8 mouse cellular contexts compared by ENCODE assay signal in genomic region chrX:48053743-48054142, GRCm38 (mm10). TPM values are rescaled to one million over a fixed set of nuclear protein-coding genes. Genes with fewer than 3 reads are reported as not detected.
DNase-seq lines count a peak whose midpoint lies in the region; ATAC-seq and TF ChIP-seq lines count a peak whose summit lies in the region.

No protein-coding gene starts in this region.

- no peak overlapping the region for H3K27ac ChIP-seq in kidney, postnatal 0 days
- H3K27ac ChIP-seq in forebrain, postnatal 0 days (ENCODE audit: low read depth, low read length) = no peak overlapping the region
- no peak overlapping the region for H3K27ac ChIP-seq in liver, embryonic 13.5 days
- H3K27ac ChIP-seq in neural tube, embryonic 15.5 days (replicated peaks) = 0 out of 2 replicates have a peak overlapping the region, but pooled peaks have one; percentile 33

- H3K4me3 ChIP-seq in kidney, postnatal 0 days (replicated peaks; ENCODE audit: low read depth, low read length) = peak overlapping the region; percentile 28; the same call in 1 of the 2 replicates
- H3K4me3 ChIP-seq in forebrain, postnatal 0 days (ENCODE audit: low read depth, low read length) = no peak overlapping the region
- H3K4me3 ChIP-seq in liver, embryonic 13.5 days (replicated peaks) = peak overlapping the region; percentile 31; the same call in 1 of the 2 replicates
- no peak overlapping the region for H3K4me3 ChIP-seq in neural tube, embryonic 15.5 days (replicated peaks)

- no peak for ATAC-seq in kidney, postnatal 0 days (replicated peaks; ENCODE audit: low FRiP score, low read depth)
- peak; percentile 23 for ATAC-seq in forebrain, postnatal 0 days
- no peak for ATAC-seq in liver, embryonic 13.5 days (ENCODE audit: low read depth)
- no peak for ATAC-seq in neural tube, embryonic 15.5 days (ENCODE audit: low FRiP score)

- DNase-seq in kidney, postnatal 0 days (ENCODE audit: low spot score) = no peak
- no peak for DNase-seq in kidney, adult 11 months
- DNase-seq in forebrain, postnatal 0 days = no peak
- DNase-seq in liver, embryonic 13.5 days = no peak
- no peak for DNase-seq in layer of hippocampus, postnatal 10 days (ENCODE audit: low spot score in 2 of 2)
- DNase-seq in urinary bladder, postnatal 36 days (ENCODE audit: low spot score in 2 of 2) = no peak
- no peak for DNase-seq in cerebellum, adult 8-10 months

- no peaks in the 10 kb centered on the region for H3K36me3 ChIP-seq in kidney, postnatal 0 days (ENCODE audit: insufficient read depth, low read length)
- H3K36me3 ChIP-seq in forebrain, postnatal 0 days (ENCODE audit: insufficient read depth) = no peaks in the 10 kb centered on the region
- H3K36me3 ChIP-seq in liver, embryonic 13.5 days = no peaks in the 10 kb centered on the region
- H3K36me3 ChIP-seq in neural tube, embryonic 15.5 days = no peaks in the 10 kb centered on the region

- H3K4me2 ChIP-seq in kidney, postnatal 0 days (ENCODE audit: low read length) = peak overlapping the region; percentile 47
- peak overlapping the region; percentile 47; the same call in 1 of the 2 replicates for H3K4me2 ChIP-seq in forebrain, postnatal 0 days (ENCODE audit: low read depth)
- H3K4me2 ChIP-seq in liver, embryonic 13.5 days = peak overlapping the region; percentile 49
- peak overlapping the region; percentile 58 for H3K4me2 ChIP-seq in neural tube, embryonic 15.5 days

- no peaks in the 10 kb centered on the region for H3K4me1 ChIP-seq in kidney, postnatal 0 days (replicated peaks; ENCODE audit: insufficient read depth, low read length)
- no peaks in the 10 kb centered on the region for H3K4me1 ChIP-seq in forebrain, postnatal 0 days (ENCODE audit: insufficient read depth)
- H3K4me1 ChIP-seq in liver, embryonic 13.5 days (replicated peaks) = no peaks in the 10 kb centered on the region
- 0 out of 2 replicates have a peak, but pooled peaks cover 3% of the 10 kb centered on the region for H3K4me1 ChIP-seq in neural tube, embryonic 15.5 days

- no peak for TF ChIP-seq CTCF in kidney, postnatal 0 days (IDR thresholded peaks at IDR 0.05; ENCODE audit: low read depth)
- TF ChIP-seq CTCF in forebrain, postnatal 0 days (IDR thresholded peaks at IDR 0.05; ENCODE audit: low read depth) = no peak

- H3K9me3 ChIP-seq in kidney, postnatal 0 days (replicated peaks; ENCODE audit: low read length) = no peaks in the 10 kb centered on the region
- no peaks in the 10 kb centered on the region for H3K9me3 ChIP-seq in forebrain, postnatal 0 days (ENCODE audit: low read length)
- no peaks in the 10 kb centered on the region for H3K9me3 ChIP-seq in liver, embryonic 13.5 days (replicated peaks)
- H3K9me3 ChIP-seq in neural tube, embryonic 15.5 days (replicated peaks) = no peaks in the 10 kb centered on the region

- H3K27me3 ChIP-seq in kidney, postnatal 0 days (ENCODE audit: insufficient read depth, low read length) = no peaks in the 10 kb centered on the region
- H3K27me3 ChIP-seq in forebrain, postnatal 0 days (ENCODE audit: insufficient read depth, low read length) = no peaks in the 10 kb centered on the region
- 0 out of 2 replicates have a peak, but pooled peaks cover 8% of the 10 kb centered on the region for H3K27me3 ChIP-seq in liver, embryonic 13.5 days
- no peaks in the 10 kb centered on the region for H3K27me3 ChIP-seq in neural tube, embryonic 15.5 days (replicated peaks)

- no peak overlapping the region for H3K9ac ChIP-seq in kidney, postnatal 0 days (ENCODE audit: low read depth, low read length)
- no peak overlapping the region for H3K9ac ChIP-seq in forebrain, postnatal 0 days
- H3K9ac ChIP-seq in liver, embryonic 13.5 days = no peak overlapping the region
- H3K9ac ChIP-seq in neural tube, embryonic 15.5 days (replicated peaks) = no peak overlapping the region

- 57% methylated on average over 3 of the region's 3 CpGs for WGBS in kidney, postnatal 0 days
- WGBS in forebrain, postnatal 0 days = 41% methylated on average over 3 of the region's 3 CpGs
- WGBS in liver, embryonic 13.5 days (ENCODE audit: insufficient replicate concordance) = 33% methylated on average over 3 of the region's 3 CpGs
- 48% methylated on average over 3 of the region's 3 CpGs for WGBS in neural tube, embryonic 15.5 days

RNA-seq across cellular contexts. Expression of gene Apln, which starts 19.1 kb away (rescaled TPM):
- polyA plus RNA-seq in kidney, postnatal 0 days (2015; fragmentation: Nextera tagmentation; extraction: Ambion mirVana) = 6.1 and 6.2 TPM in 2 replicates
- 6.0 and 8.0 TPM in 2 replicates for total RNA-seq in forebrain, postnatal 0 days (2014; rRNA removed)
- 1.7 and 2.3 TPM in 2 replicates for polyA plus RNA-seq in forebrain, postnatal 0 days (2015; fragmentation: Nextera tagmentation; extraction: Ambion mirVana)
- 0.10 and 0.13 TPM in 2 replicates for polyA plus RNA-seq in liver, embryonic 13.5 days (2015; fragmentation: Nextera tagmentation; extraction: Ambion mirVana)
- polyA plus RNA-seq in neural tube, embryonic 15.5 days (2015; fragmentation: Nextera tagmentation; extraction: Ambion mirVana) = 2.6 and 3.6 TPM in 2 replicates
- 10 to 100 TPM; 12.3 to 17.5 TPM for total RNA-seq in layer of hippocampus, postnatal 10 days (2021)

RNA-seq across cellular contexts. Expression of gene Xpnpep2, which starts 54.8 kb away (rescaled TPM):
- polyA plus RNA-seq in kidney, postnatal 0 days (2015; fragmentation: Nextera tagmentation; extraction: Ambion mirVana) = 12.7 and 14.0 TPM in 2 replicates
- total RNA-seq in forebrain, postnatal 0 days (2014; rRNA removed) = 0.38 and 0.62 TPM in 2 replicates
- polyA plus RNA-seq in forebrain, postnatal 0 days (2015; fragmentation: Nextera tagmentation; extraction: Ambion mirVana) = 0.76 and 0.84 TPM in 2 replicates
- polyA plus RNA-seq in liver, embryonic 13.5 days (2015; fragmentation: Nextera tagmentation; extraction: Ambion mirVana) = 0.10 TPM in 1 of 2 replicates, not detected in the other
- polyA plus RNA-seq in neural tube, embryonic 15.5 days (2015; fragmentation: Nextera tagmentation; extraction: Ambion mirVana) = 0.31 and 0.54 TPM in 2 replicates
- under 1 TPM; 0.75 to 0.85 TPM for total RNA-seq in layer of hippocampus, postnatal 10 days (2021)

Comparison
In these comparisons a context has a peak if more than half of its experiments do, and no peak if none do; other contexts are left out.
1. H3K4me3 ChIP-seq: peak in kidney, postnatal 0 days (single experiment) and liver, embryonic 13.5 days (single experiment); none in forebrain, postnatal 0 days (single experiment) and neural tube, embryonic 15.5 days (single experiment).
2. Peak in every context shown above with its lines, with median percentiles within 50 percentile points of each other: H3K4me2 ChIP-seq.